Mouse (Mus musculus) stomach, embryonic 16.5 days (tissue): ENCODE data around the gene Csnk1g1. TPM values are rescaled to one million over a fixed set of nuclear protein-coding genes. Genes with fewer than 3 reads are reported as not detected.

Experiments
- ATAC-seq: fragments of 200-750 bp; cut with Nextera tagmentation; 2 replicates; pipeline ENCODE4 v1.8.0; 2017; ENCODE audit warnings: moderate number of reproducible peaks, moderate TSS enrichment; ENCODE audit not compliant: insufficient read depth, low FRiP score
- H3K27ac ChIP-seq: fragments of 300-500 bp; sonication (generic); 2 replicates; pipeline ENCODE4 v1.5.1; 2014; ENCODE audit warnings: low read length
- H3K27me3 ChIP-seq: fragments of 300-500 bp; sonication (generic); 2 replicates; pipeline ENCODE4 v1.6.1; 2014; ENCODE audit warnings: low read length, control low read depth, mixed read lengths; ENCODE audit not compliant: control insufficient read depth, insufficient read depth
- H3K36me3 ChIP-seq: fragments of 300-500 bp; sonication (generic); 2 replicates; pipeline ENCODE4 v1.6.1; 2014; ENCODE audit warnings: low read length; ENCODE audit not compliant: control insufficient read depth, insufficient read depth
- H3K4me1 ChIP-seq: fragments of 300-500 bp; sonication (generic); 2 replicates; pipeline ENCODE4 v1.6.1; 2014; ENCODE audit warnings: low read length, control low read depth, mixed read lengths; ENCODE audit not compliant: control insufficient read depth, insufficient read depth
- H3K4me2 ChIP-seq: fragments of 300-500 bp; sonication (generic); 2 replicates; pipeline ENCODE4 v1.6.1; 2014; ENCODE audit warnings: low read depth, low read length, mixed read lengths
- H3K4me3 ChIP-seq: fragments of 300-500 bp; sonication (generic); replicated peaks from 2 replicates; pipeline ENCODE4 v1.5.1; 2014; ENCODE audit warnings: mild to moderate bottlenecking, low read length
- H3K9ac ChIP-seq: fragments of 300-500 bp; sonication (generic); 2 replicates; pipeline ENCODE4 v1.6.1; 2014; ENCODE audit warnings: low read length
- H3K9me3 ChIP-seq: fragments of 300-500 bp; sonication (generic); replicated peaks from 2 replicates; pipeline ENCODE4 v1.6.1; 2016; ENCODE audit warnings: low read length, control low read depth; ENCODE audit not compliant: control insufficient read depth
- WGBS: fragments of 180-500 bp; shearing (Covaris S2); extraction: QIAGEN DNeasy Blood & Tissue Kit; methylation state at CpG from one replicate; pipeline ENCODE4 v1.1.7; 2014; 5-methylcytosine and 5-hydroxymethylcytosine counted together
- polyA plus RNA-seq: library from polyadenylated mRNA; unstranded; fragments of >200 nt; fragmentation: Nextera tagmentation; extraction: Ambion mirVana; gene quantifications from 2 replicates; pipeline ENCODE4 v1.2.1, GENCODE M21; 2015

Gene Csnk1g1
- polyA plus RNA-seq, 1 experiment from 2014 or later = 13.1 TPM

- Histone ChIP-seq H3K27me3 (no peaks in the 10 kb centered on the region), H3K36me3 (0 out of 2 replicates have a peak, but pooled peaks cover 3% of the 10 kb centered on the region), H3K27ac (no peak overlapping the region), H3K4me1 (no peaks in the 10 kb centered on the region), H3K9ac (no peak overlapping the region), H3K9me3 (no peaks in the 10 kb centered on the region), H3K4me2 (no peak overlapping the region), H3K4me3 (no peak overlapping the region)
- no peak for ATAC-seq
- 82% methylated on average over 4 of the region's 4 CpGs for WGBS
Observed at GRCm38 (mm10) chr9:66038082-66038481, 129.4 kb downstream of the Csnk1g1 start.

DNA sequence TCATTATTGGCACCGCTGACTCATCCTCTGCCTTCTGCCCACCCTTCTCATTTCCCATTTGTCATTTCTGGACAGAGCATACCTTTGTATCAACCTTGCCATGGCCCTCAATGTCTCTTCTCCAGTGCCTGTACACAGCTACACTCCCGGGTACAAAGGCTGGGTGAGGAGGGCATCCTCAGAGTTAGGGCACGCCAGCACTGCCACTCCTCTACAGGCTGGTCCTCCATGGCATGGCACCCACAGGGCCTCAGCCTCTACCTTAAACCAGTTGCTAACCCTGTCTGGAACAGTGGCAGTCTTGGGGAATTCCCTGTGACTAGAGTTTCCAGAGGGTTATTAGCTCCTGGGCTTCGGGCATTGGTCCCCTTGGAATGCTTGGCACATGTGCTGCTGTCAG, 129.9 kb downstream of the Csnk1g1 start:
- Histone ChIP-seq H3K9ac (no peak overlapping the region), H3K9me3 (no peaks in the 10 kb centered on the region), H3K27ac (no peak overlapping the region), H3K27me3 (no peaks in the 10 kb centered on the region), H3K4me1 (no peaks in the 10 kb centered on the region), H3K36me3 (0 out of 2 replicates have a peak, but pooled peaks cover 3% of the 10 kb centered on the region), H3K4me3 (no peak overlapping the region), H3K4me2 (no peak overlapping the region)
- 90% methylated on average over 4 of the region's 4 CpGs for WGBS
- no peak for ATAC-seq

DNA sequence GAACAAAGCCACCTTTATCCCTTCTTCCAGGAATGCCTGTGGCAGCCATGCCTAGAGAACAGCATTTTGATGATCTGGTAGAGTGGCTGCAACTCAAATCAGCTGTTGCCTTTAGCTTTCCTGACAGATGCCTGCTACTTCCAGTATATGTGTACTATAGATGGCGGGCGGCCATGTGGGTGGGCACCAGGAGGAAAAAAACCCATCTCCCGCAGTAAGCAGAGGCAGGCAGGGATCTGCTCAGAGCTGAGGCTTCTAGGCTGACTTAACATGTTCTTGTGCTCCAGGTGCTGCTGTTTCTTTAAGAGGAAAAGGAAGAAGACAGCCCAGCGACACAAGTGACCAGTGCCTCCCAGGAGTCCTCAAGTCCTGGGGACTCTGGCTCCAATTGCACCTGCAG, 130.6 kb downstream of the Csnk1g1 start:
- Histone ChIP-seq H3K4me2 (no peak overlapping the region), H3K27me3 (no peaks in the 10 kb centered on the region), H3K9me3 (no peaks in the 10 kb centered on the region), H3K4me3 (no peak overlapping the region), H3K36me3 (no peaks in the 10 kb centered on the region), H3K4me1 (no peaks in the 10 kb centered on the region), H3K27ac (no peak overlapping the region), H3K9ac (no peak overlapping the region)
- 85% methylated on average over 4 of the region's 4 CpGs for WGBS
- no peak for ATAC-seq

DNA sequence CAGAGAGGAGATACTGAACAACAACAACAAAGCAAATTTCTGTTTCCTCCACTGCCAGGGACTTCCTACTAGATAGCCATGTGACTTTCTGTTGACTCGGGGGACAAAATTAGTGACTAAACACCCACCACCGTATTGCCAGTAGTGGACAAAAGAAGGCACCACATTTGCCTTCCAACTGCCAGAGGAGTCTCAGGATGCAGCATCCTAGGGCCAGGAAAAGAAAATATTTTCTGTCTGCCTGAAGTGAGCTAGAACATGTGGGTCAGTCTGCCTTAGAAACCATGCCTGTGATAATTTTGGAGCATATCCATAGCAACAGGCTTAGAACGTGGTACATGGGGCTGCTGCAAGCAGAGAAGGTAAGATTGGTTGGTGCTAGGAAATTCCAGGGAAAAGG, 132.1 kb downstream of the Csnk1g1 start:
- no peaks in the 10 kb centered on the region for H3K36me3 ChIP-seq
- WGBS = 86% methylated on average over 3 of the region's 3 CpGs
- H3K9ac ChIP-seq = no peak overlapping the region
- no peaks in the 10 kb centered on the region for H3K9me3 ChIP-seq
- no peak overlapping the region for H3K4me2 ChIP-seq
- H3K4me1 ChIP-seq = no peaks in the 10 kb centered on the region
- H3K27me3 ChIP-seq = no peaks in the 10 kb centered on the region
- H3K27ac ChIP-seq = no peak overlapping the region
- ATAC-seq = no peak
- H3K4me3 ChIP-seq = no peak overlapping the region

- 79% methylated on average over 4 of the region's 4 CpGs for WGBS
Observed at GRCm38 (mm10) chr9:66042331-66042730, 133.6 kb downstream of the Csnk1g1 start.

DNA sequence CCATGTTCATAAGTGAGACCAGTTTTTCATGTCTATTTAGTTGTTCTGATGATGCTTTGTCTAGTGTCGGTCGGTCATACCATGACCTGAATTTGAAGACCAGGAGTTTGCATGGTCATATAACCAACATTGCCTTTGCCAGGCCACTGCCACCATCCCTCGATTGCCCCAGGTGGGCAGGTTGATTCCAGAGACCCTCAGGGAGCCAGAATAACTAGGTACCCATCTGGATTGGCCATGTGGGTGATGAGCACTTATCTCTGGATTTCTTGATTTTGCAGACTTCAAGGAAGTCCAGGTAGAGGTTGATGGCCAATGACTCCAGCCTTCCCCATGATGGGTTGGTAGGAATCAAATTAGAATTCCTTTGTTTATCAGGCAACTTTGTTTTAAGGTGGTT, 134.5 kb downstream of the Csnk1g1 start:
- ATAC-seq = no peak
- Histone ChIP-seq H3K27ac (no peak overlapping the region), H3K4me2 (no peak overlapping the region), H3K9ac (no peak overlapping the region), H3K36me3 (no peaks in the 10 kb centered on the region), H3K27me3 (no peaks in the 10 kb centered on the region), H3K4me1 (no peaks in the 10 kb centered on the region), H3K4me3 (no peak overlapping the region), H3K9me3 (no peaks in the 10 kb centered on the region)
- WGBS = 96% methylated on average over 3 of the region's 3 CpGs

More at GRCm38 (mm10) chr9:66042331-66042730, 133.6 kb downstream of the Csnk1g1 start:
- H3K36me3 ChIP-seq = no peaks in the 10 kb centered on the region
- no peaks in the 10 kb centered on the region for H3K27me3 ChIP-seq
- no peak overlapping the region for H3K9ac ChIP-seq
- H3K27ac ChIP-seq = no peak overlapping the region
- H3K4me2 ChIP-seq = no peak overlapping the region
- no peak for ATAC-seq
- H3K9me3 ChIP-seq = no peaks in the 10 kb centered on the region
- H3K4me1 ChIP-seq = no peaks in the 10 kb centered on the region
- H3K4me3 ChIP-seq = no peak overlapping the region

DNA sequence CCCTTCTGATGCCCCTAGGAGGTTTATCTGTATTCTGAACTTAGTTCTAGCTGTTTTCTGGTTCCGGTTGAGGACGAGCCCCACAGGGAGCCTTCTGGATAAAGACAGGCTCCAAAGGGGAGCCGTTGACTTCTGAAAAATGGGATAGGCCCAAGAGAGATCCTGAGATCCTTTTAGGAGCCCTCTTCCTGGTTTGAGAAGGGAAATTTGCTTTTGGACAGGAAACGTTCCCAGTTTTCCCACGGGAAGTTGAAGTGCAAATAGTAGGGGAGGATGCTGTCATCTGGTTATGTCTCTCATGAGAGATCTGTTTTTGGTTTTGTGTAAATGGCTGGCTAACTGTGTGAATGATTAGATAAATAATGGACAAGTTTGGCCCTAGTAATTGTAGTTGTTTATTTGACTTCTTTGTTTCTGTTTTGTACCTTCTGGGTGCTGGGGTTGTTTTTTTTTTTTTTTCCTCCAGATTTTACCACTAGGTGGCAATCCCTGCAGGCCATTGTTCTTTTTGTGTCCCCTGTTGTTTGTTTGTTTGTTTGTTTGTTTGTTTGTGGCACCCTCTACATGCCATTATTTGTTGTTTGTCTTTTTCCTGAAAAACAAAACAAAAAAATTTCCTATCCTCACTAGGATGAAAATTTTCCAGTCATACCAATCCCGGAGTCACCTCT, 141.3 kb downstream of the Csnk1g1 start:
- Histone ChIP-seq H3K27ac (no peak overlapping the region), H3K36me3 (no peaks in the 10 kb centered on the region), H3K9me3 (no peaks in the 10 kb centered on the region), H3K9ac (no peak overlapping the region), H3K4me3 (no peak overlapping the region), H3K4me1 (no peaks in the 10 kb centered on the region), H3K27me3 (no peaks in the 10 kb centered on the region), H3K4me2 (no peak overlapping the region)
- WGBS = 68% methylated on average over 6 of the region's 6 CpGs
- no peak for ATAC-seq

DNA sequence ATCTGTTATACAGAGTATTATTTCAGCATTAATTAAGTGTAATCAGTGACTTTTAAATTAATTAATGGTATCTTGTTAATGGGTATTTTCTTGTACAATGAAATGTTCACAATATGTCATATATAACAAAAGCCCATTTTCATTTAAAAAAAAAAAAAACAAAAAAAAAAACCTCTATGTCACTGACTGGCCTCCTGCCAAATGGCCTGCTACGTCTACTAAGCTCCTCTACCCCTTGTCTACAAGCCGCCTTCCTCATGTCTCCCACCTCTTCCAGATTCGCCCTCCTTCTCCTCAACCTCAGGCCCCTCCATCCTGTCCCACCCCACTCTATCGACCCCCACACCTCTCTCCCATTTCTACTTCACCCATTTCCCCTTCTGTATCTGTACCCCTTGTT, 142.8 kb downstream of the Csnk1g1 start:
- no peak overlapping the region for H3K4me3 ChIP-seq
- H3K9me3 ChIP-seq = no peaks in the 10 kb centered on the region

GRCm38 (mm10) chr9:66052731-66053130, 144.0 kb downstream of the Csnk1g1 start:
- Histone ChIP-seq H3K4me2 (no peak overlapping the region), H3K9me3 (no peaks in the 10 kb centered on the region), H3K4me1 (no peaks in the 10 kb centered on the region), H3K36me3 (no peaks in the 10 kb centered on the region), H3K9ac (no peak overlapping the region), H3K27me3 (no peaks in the 10 kb centered on the region), H3K4me3 (no peak overlapping the region), H3K27ac (no peak overlapping the region)
- ATAC-seq = no peak
- WGBS = 100% methylated on average over 1 of the region's 1 CpGs

More for the DNA sequence above, 142.8 kb downstream of the Csnk1g1 start:
- no peaks in the 10 kb centered on the region for H3K36me3 ChIP-seq
- 64% methylated on average over 4 of the region's 4 CpGs for WGBS
- no peak for ATAC-seq
- no peaks in the 10 kb centered on the region for H3K4me1 ChIP-seq
- H3K9ac ChIP-seq = no peak overlapping the region
- no peak overlapping the region for H3K4me2 ChIP-seq
- no peaks in the 10 kb centered on the region for H3K27me3 ChIP-seq
- H3K27ac ChIP-seq = no peak overlapping the region
